Mouse (Mus musculus): ENCODE results near the gene Rnh1. TPM values are rescaled to one million over a fixed set of nuclear protein-coding genes. Genes with fewer than 3 reads are reported as not detected.
A peak's percentile ranks its signal among the peaks of the same experiment; 100 is the strongest.

The Rnh1 gene
- polyA plus RNA-seq, 1 experiment, result 162 TPM

DNA sequence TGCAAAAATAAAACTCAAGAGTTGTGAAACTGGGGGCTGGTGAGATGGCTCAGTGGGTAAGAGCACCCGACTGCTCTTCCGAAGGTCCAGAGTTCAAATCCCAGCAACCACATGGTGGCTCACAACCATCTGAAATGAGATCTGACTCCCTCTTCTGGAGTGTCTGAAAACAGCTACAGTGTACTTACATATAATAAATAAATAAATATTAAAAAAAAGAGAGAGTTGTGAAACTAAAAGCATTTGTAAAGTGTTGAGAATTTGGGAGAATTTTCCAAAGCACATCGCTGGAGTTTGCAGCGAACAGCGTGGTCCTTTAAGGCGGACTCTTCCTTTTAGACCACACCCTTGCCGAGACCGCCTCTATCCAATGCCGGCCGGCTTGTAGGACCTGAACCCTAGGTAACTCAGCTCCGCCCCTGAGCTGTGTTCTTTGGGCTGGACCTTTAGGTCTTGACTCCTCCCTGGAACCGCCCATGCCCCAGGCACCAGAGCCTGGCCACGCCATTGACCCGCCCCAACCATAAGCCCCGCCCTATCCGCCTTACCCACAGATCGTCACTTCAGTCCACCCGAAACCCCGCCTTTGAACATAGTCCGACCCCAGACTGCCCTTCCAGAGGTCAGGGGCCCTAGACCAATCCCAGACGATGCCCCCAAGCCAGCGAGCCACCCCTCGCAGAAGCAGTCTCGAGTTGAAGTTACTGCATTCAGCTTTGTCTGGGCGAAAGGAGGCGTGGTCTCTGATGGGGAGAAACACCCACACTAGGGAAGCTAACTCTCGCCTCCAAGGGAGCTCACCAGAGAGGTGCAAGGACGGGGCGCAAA lies 49.8 kb downstream of the Rnh1 start:
- peaks cover 15% of the 10 kb centered on the region; the same call in 1 of the 2 replicates for H3K4me1 ChIP-seq (ENCODE audit: control insufficient read depth, insufficient read depth, insufficient read length, low read length)
- TF ChIP-seq CTCF (IDR thresholded peaks at IDR 0.05; ENCODE audit: extremely low read depth, insufficient read length, insufficient replicate concordance, low read depth, low read length), result no peak
- TF ChIP-seq POLR2A (IDR thresholded peaks at IDR 0.05; ENCODE audit: low read depth, low read length), result peak; percentile 66
- under 1% methylated on average over 29 of the region's 29 CpGs for WGBS
- H3K36me3 ChIP-seq (ENCODE audit: control insufficient read depth, insufficient read depth, low read length), result no peaks in the 10 kb centered on the region
- peak overlapping the region; percentile 75 for H3K4me3 ChIP-seq (ENCODE audit: low read depth, low read length)
- H3K27ac ChIP-seq (ENCODE audit: insufficient read depth, low read depth, low read length), result peak overlapping the region; percentile 95
- H3K27me3 ChIP-seq (ENCODE audit: control insufficient read depth, insufficient read depth, low read length), result no peaks in the 10 kb centered on the region

DNA sequence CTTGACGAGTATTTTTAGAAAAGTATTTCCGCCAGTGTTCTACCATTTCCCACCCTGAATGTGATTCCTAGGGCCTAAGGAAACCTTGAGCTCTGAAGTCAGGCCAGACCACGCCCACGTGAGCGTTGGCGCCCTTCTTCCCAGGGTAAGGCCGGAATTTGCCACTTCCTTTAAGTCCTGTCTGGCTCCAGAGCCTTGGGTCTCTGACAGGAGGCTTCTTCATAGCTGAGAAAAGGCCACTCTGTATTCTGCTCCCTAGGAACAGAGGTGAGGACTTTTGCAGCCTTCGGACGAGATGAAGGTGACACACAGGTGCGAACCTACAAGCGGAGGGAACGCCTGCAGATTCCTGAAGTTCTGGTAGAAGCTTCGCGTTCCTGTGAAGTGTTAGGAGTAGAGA lies 50.4 kb downstream of the Rnh1 start, which contains the start of gene Ptdss2:
Ptdss2 (plus strand) TSS at position 138 of the 400 bp plus-strand sequence.
- TF ChIP-seq CTCF (IDR thresholded peaks at IDR 0.05; ENCODE audit: extremely low read depth, insufficient read length, insufficient replicate concordance, low read depth, low read length) (no peak), POLR2A (IDR thresholded peaks at IDR 0.05; ENCODE audit: low read depth, low read length) (no peak)
- Histone ChIP-seq H3K4me1 (ENCODE audit: control insufficient read depth, insufficient read depth, insufficient read length, low read length) (peaks cover 15% of the 10 kb centered on the region; the same call in 1 of the 2 replicates), H3K27ac (ENCODE audit: insufficient read depth, low read depth, low read length) (peak within 1 kb of the TSS; percentile 95), H3K4me3 (ENCODE audit: low read depth, low read length) (peak within 1 kb of the TSS; percentile 75), H3K36me3 (ENCODE audit: control insufficient read depth, insufficient read depth, low read length) (no peaks in the 10 kb centered on the region), H3K27me3 (ENCODE audit: control insufficient read depth, insufficient read depth, low read length) (no peaks in the 10 kb centered on the region)
- WGBS, result 16% methylated on average over 14 of the region's 14 CpGs

DNA sequence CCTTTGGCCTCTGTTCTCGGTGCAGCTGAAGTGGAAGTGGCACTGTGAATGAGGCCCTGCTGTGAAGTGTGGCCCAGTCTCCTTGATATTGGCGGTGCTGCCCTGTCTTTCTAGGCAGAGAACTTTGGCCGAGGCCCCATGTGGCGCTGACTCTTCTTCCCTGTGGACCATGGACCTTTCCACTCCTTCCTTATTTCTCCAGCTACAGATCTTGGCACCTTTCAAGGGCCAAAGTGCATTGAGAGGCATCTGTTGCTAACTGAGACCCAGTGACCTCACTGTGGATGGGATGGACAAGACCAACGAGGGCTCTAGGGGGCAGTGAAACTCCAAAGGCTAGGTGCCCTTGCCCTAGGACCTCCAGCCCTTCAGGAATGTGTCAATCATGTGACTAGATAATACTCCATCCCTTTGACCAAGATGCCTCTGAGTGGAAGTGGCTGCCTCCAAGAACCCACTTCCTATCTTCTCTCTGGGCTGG lies 51.6 kb downstream of the Rnh1 start:
- peaks cover 19% of the 10 kb centered on the region; the same call in 1 of the 2 replicates for H3K4me1 ChIP-seq (ENCODE audit: control insufficient read depth, insufficient read depth, insufficient read length, low read length)
- WGBS, result 20% methylated on average over 5 of the region's 5 CpGs
- H3K4me3 ChIP-seq (ENCODE audit: low read depth, low read length), result no peak overlapping the region
- H3K27me3 ChIP-seq (ENCODE audit: control insufficient read depth, insufficient read depth, low read length), result no peaks in the 10 kb centered on the region
- no peak for TF ChIP-seq CTCF (IDR thresholded peaks at IDR 0.05; ENCODE audit: extremely low read depth, insufficient read length, insufficient replicate concordance, low read depth, low read length)
- peak; percentile 59; the same call in 1 of the 2 replicates for TF ChIP-seq POLR2A (IDR thresholded peaks at IDR 0.05; ENCODE audit: low read depth, low read length)
- peak overlapping the region; percentile 92 for H3K27ac ChIP-seq (ENCODE audit: insufficient read depth, low read depth, low read length)
- no peaks in the 10 kb centered on the region for H3K36me3 ChIP-seq (ENCODE audit: control insufficient read depth, insufficient read depth, low read length)

DNA sequence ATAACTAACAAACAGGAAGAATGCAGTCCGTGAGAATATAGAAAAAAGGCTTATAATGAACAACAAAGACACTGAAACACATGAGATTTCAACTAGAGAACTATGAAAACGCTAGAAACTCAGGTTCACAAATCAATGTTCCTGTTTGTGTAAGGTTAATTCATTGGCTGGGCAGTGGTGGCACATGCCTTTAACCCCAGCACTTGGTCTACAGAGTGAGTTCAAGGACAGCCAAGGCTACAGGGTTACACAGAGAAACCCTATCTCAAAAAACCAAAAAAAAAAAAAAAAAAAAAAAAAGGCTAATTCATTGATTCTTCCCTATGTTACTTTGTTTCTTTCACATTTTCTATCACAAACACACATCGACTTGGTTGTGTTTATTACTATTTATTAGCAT lies 52.1 kb downstream of the Rnh1 start:
- Histone ChIP-seq H3K27ac (ENCODE audit: insufficient read depth, low read depth, low read length) (peak overlapping the region; percentile 61), H3K27me3 (ENCODE audit: control insufficient read depth, insufficient read depth, low read length) (no peaks in the 10 kb centered on the region), H3K36me3 (ENCODE audit: control insufficient read depth, insufficient read depth, low read length) (no peaks in the 10 kb centered on the region), H3K4me3 (ENCODE audit: low read depth, low read length) (no peak overlapping the region), H3K4me1 (ENCODE audit: control insufficient read depth, insufficient read depth, insufficient read length, low read length) (peaks cover 24% of the 10 kb centered on the region)
- TF ChIP-seq POLR2A (IDR thresholded peaks at IDR 0.05; ENCODE audit: low read depth, low read length), result no peak
- no peak for TF ChIP-seq CTCF (IDR thresholded peaks at IDR 0.05; ENCODE audit: extremely low read depth, insufficient read length, insufficient replicate concordance, low read depth, low read length)
- 40% methylated on average over 3 of the region's 3 CpGs for WGBS

- H3K4me3 ChIP-seq (ENCODE audit: low read depth, low read length), result no peak overlapping the region
- TF ChIP-seq CTCF (IDR thresholded peaks at IDR 0.05; ENCODE audit: extremely low read depth, insufficient read length, insufficient replicate concordance, low read depth, low read length) (no peak), POLR2A (IDR thresholded peaks at IDR 0.05; ENCODE audit: low read depth, low read length) (no peak)
- H3K4me1 ChIP-seq (ENCODE audit: control insufficient read depth, insufficient read depth, insufficient read length, low read length), result peaks cover 26% of the 10 kb centered on the region
- H3K36me3 ChIP-seq (ENCODE audit: control insufficient read depth, insufficient read depth, low read length), result no peaks in the 10 kb centered on the region
- WGBS, result 71% methylated on average over 3 of the region's 3 CpGs
- H3K27ac ChIP-seq (ENCODE audit: insufficient read depth, low read depth, low read length), result no peak overlapping the region
- no peaks in the 10 kb centered on the region for H3K27me3 ChIP-seq (ENCODE audit: control insufficient read depth, insufficient read depth, low read length)
These were observed 53.2 kb downstream of the Rnh1 start for GRCm38 (mm10) chr7:141119487-141119886.

- WGBS, result 14% methylated on average over 9 of the region's 9 CpGs
- TF ChIP-seq CTCF (IDR thresholded peaks at IDR 0.05; ENCODE audit: extremely low read depth, insufficient read length, insufficient replicate concordance, low read depth, low read length), result no peak
- peak; percentile 84 for TF ChIP-seq POLR2A (IDR thresholded peaks at IDR 0.05; ENCODE audit: low read depth, low read length)
- H3K4me1 ChIP-seq (ENCODE audit: control insufficient read depth, insufficient read depth, insufficient read length, low read length), result peaks cover 22% of the 10 kb centered on the region
- H3K4me3 ChIP-seq (ENCODE audit: low read depth, low read length), result peak within 1 kb of the TSS; percentile 77
- no peaks in the 10 kb centered on the region for H3K27me3 ChIP-seq (ENCODE audit: control insufficient read depth, insufficient read depth, low read length)
- no peaks in the 10 kb centered on the region for H3K36me3 ChIP-seq (ENCODE audit: control insufficient read depth, insufficient read depth, low read length)
- H3K27ac ChIP-seq (ENCODE audit: insufficient read depth, low read depth, low read length), result peak within 1 kb of the TSS; percentile 93
These were observed 55.0 kb downstream of the Rnh1 start, which contains the start of gene Ano9 for GRCm38 (mm10) chr7:141117636-141118035. Gene Ano9, minus strand, starts transcription at chr7:141117806.

DNA sequence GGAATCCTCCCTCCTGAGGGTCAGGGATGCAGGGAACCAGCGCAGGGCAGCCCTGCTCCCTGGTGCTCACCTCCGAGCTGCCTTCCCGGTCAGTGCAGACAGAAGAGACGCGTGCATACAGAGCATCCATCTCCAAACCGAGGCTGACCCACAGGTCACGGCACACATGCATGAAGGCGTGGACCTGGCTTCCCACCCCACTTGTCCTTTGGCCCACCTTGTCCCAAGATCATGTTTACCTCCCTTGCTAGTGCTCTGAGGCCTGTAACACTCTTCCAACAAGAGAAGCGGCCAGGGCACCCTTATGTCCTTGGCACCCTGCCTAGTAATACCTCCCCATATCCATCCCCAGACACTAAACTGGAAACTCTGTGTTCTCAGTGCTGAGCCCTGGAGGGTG lies 56.8 kb downstream of the Rnh1 start:
- Histone ChIP-seq H3K4me3 (ENCODE audit: low read depth, low read length) (peak overlapping the region; percentile 77), H3K4me1 (ENCODE audit: control insufficient read depth, insufficient read depth, insufficient read length, low read length) (peaks cover 20% of the 10 kb centered on the region), H3K36me3 (ENCODE audit: control insufficient read depth, insufficient read depth, low read length) (0 out of 2 replicates have a peak, but pooled peaks cover 2% of the 10 kb centered on the region), H3K27me3 (ENCODE audit: control insufficient read depth, insufficient read depth, low read length) (no peaks in the 10 kb centered on the region), H3K27ac (ENCODE audit: insufficient read depth, low read depth, low read length) (0 out of 2 replicates have a peak overlapping the region, but pooled peaks have one; percentile 74)
- TF ChIP-seq POLR2A (IDR thresholded peaks at IDR 0.05; ENCODE audit: low read depth, low read length) (no peak), CTCF (IDR thresholded peaks at IDR 0.05; ENCODE audit: extremely low read depth, insufficient read length, insufficient replicate concordance, low read depth, low read length) (no peak)
- WGBS, result 55% methylated on average over 9 of the region's 9 CpGs

Other genes with a start within 250 kb of the Rnh1 start
- gene Pgghg, start 231.5 kb downstream of the Rnh1 start, polyA plus RNA-seq (2012; rRNA removed), result 10.8 and 15.1 TPM in 2 replicates
- 0.56 and 0.87 TPM in 2 replicates for gene Ifitm5, start 222.6 kb downstream of the Rnh1 start, polyA plus RNA-seq (2012; rRNA removed)
- 1.1 TPM in 1 of 2 replicates, not detected in the other for gene Gm45717, start 216.9 kb downstream of the Rnh1 start, polyA plus RNA-seq (2012; rRNA removed)
- 263 and 363 TPM in 2 replicates for gene Ifitm2, start 216.9 kb downstream of the Rnh1 start, polyA plus RNA-seq (2012; rRNA removed)
- 107 and 120 TPM in 2 replicates for gene Ifitm1, start 205.6 kb downstream of the Rnh1 start, polyA plus RNA-seq (2012; rRNA removed)
- 101 and 147 TPM in 2 replicates for gene Ifitm3, start 162.1 kb downstream of the Rnh1 start, polyA plus RNA-seq (2012; rRNA removed)
- 2.5 and 3.1 TPM in 2 replicates for gene Ifitm6, start 154.9 kb downstream of the Rnh1 start, polyA plus RNA-seq (2012; rRNA removed)
- not detected in 2 replicates for gene Gm17387, start 143.7 kb downstream of the Rnh1 start, polyA plus RNA-seq (2012; rRNA removed)
- 5.4 and 15.8 TPM in 2 replicates for gene B4galnt4, start 111.8 kb downstream of the Rnh1 start, polyA plus RNA-seq (2012; rRNA removed)
- 87.5 and 236 TPM in 2 replicates for gene Pkp3, start 94.6 kb downstream of the Rnh1 start, polyA plus RNA-seq (2012; rRNA removed)
- 19.8 and 38.3 TPM in 2 replicates for gene Sigirr, start 72.3 kb downstream of the Rnh1 start, polyA plus RNA-seq (2012; rRNA removed)
- 38.2 and 74.3 TPM in 2 replicates for gene Ano9, start 55.1 kb downstream of the Rnh1 start, polyA plus RNA-seq (2012; rRNA removed)
- 17.5 and 26.3 TPM in 2 replicates for gene Ptdss2, start 50.5 kb downstream of the Rnh1 start, polyA plus RNA-seq (2012; rRNA removed)
- gene Hras, start 21.1 kb upstream of the Rnh1 start, polyA plus RNA-seq (2012; rRNA removed), result 49.1 and 67.1 TPM in 2 replicates
- gene Lrrc56, start 21.3 kb upstream of the Rnh1 start, polyA plus RNA-seq (2012; rRNA removed), result 4.0 and 7.4 TPM in 2 replicates
- 4.9 and 8.1 TPM in 2 replicates for gene Lmntd2, start 41.2 kb upstream of the Rnh1 start, polyA plus RNA-seq (2012; rRNA removed)
- gene Rassf7, start 43.0 kb upstream of the Rnh1 start, polyA plus RNA-seq (2012; rRNA removed), result 115 and 258 TPM in 2 replicates
- 21.3 and 34.2 TPM in 2 replicates for gene Phrf1, start 55.9 kb upstream of the Rnh1 start, polyA plus RNA-seq (2012; rRNA removed)
- 91.6 and 484 TPM in 2 replicates for gene Irf7, start 93.6 kb upstream of the Rnh1 start, polyA plus RNA-seq (2012; rRNA removed)
- gene Cdhr5, start 103.9 kb upstream of the Rnh1 start, polyA plus RNA-seq (2012; rRNA removed), result 536 and 1,345 TPM in 2 replicates
- gene Sct, start 106.3 kb upstream of the Rnh1 start, polyA plus RNA-seq (2012; rRNA removed), result 337 and 777 TPM in 2 replicates
- 0.04 and 0.30 TPM in 2 replicates for gene Drd4, start 119.1 kb upstream of the Rnh1 start, polyA plus RNA-seq (2012; rRNA removed)
- gene Deaf1, start 154.8 kb upstream of the Rnh1 start, polyA plus RNA-seq (2012; rRNA removed), result 14.7 and 26.0 TPM in 2 replicates
- 11.1 and 23.7 TPM in 2 replicates for gene Tmem80, start 154.9 kb upstream of the Rnh1 start, polyA plus RNA-seq (2012; rRNA removed)
- 279 and 528 TPM in 2 replicates for gene Eps8l2, start 166.0 kb upstream of the Rnh1 start, polyA plus RNA-seq (2012; rRNA removed)
- 191 and 473 TPM in 2 replicates for gene Taldo1, start 219.3 kb upstream of the Rnh1 start, polyA plus RNA-seq (2012; rRNA removed)
- gene Gatd1, start 241.3 kb upstream of the Rnh1 start, polyA plus RNA-seq (2012; rRNA removed), result 23.8 and 48.4 TPM in 2 replicates

All from small intestine, adult 2 months (tissue).